Mouse (Mus musculus): Measurements from ENCODE around the gene Gtf3c1. TPM values are rescaled to one million over a fixed set of nuclear protein-coding genes. Genes with fewer than 3 reads are reported as not detected.

Gene Gtf3c1
- polyA plus RNA-seq, 1 experiment from 2014 or later, result 50.6 TPM

- H3K4me2 ChIP-seq (replicated peaks), result no peak overlapping the region
- no peaks in the 10 kb centered on the region for H3K9me3 ChIP-seq
- H3K9ac ChIP-seq (replicated peaks), result no peak overlapping the region
- no peak overlapping the region for H3K4me3 ChIP-seq
- no peaks in the 10 kb centered on the region for H3K27me3 ChIP-seq
- H3K4me1 ChIP-seq, result no peaks in the 10 kb centered on the region
- 80% methylated on average over 11 of the region's 11 CpGs for WGBS
- H3K27ac ChIP-seq (replicated peaks), result no peak overlapping the region
- ATAC-seq (ENCODE audit: low FRiP score, low read depth), result no peak
- no peaks in the 10 kb centered on the region for H3K36me3 ChIP-seq
Measured at GRCm38 (mm10) chr7:125597516-125598347, 109.8 kb downstream of the Gtf3c1 start.

- WGBS, result 90% methylated on average over 9 of the region's 9 CpGs
- H3K4me1 ChIP-seq, result no peaks in the 10 kb centered on the region
- H3K9ac ChIP-seq (replicated peaks), result no peak overlapping the region
- H3K9me3 ChIP-seq, result no peaks in the 10 kb centered on the region
- no peak overlapping the region for H3K27ac ChIP-seq (replicated peaks)
- no peaks in the 10 kb centered on the region for H3K36me3 ChIP-seq
- no peak overlapping the region for H3K4me3 ChIP-seq
- H3K4me2 ChIP-seq (replicated peaks), result no peak overlapping the region
- no peak for ATAC-seq (ENCODE audit: low FRiP score, low read depth)
- no peaks in the 10 kb centered on the region for H3K27me3 ChIP-seq
Measured at GRCm38 (mm10) chr7:125597083-125597482, 110.5 kb downstream of the Gtf3c1 start.

GRCm38 (mm10) chr7:125596406-125596805 lies 111.2 kb downstream of the Gtf3c1 start:
- Histone ChIP-seq H3K36me3 (no peaks in the 10 kb centered on the region), H3K9ac (replicated peaks) (no peak overlapping the region), H3K27me3 (no peaks in the 10 kb centered on the region), H3K4me3 (no peak overlapping the region), H3K9me3 (no peaks in the 10 kb centered on the region), H3K4me2 (replicated peaks) (no peak overlapping the region), H3K27ac (replicated peaks) (no peak overlapping the region), H3K4me1 (no peaks in the 10 kb centered on the region)
- ATAC-seq (ENCODE audit: low FRiP score, low read depth), result no peak
- 68% methylated on average over 3 of the region's 3 CpGs for WGBS

- no peaks in the 10 kb centered on the region for H3K36me3 ChIP-seq
Measured at GRCm38 (mm10) chr7:125593831-125594230, 113.7 kb downstream of the Gtf3c1 start.

More at GRCm38 (mm10) chr7:125593831-125594230, 113.7 kb downstream of the Gtf3c1 start:
- Histone ChIP-seq H3K9ac (replicated peaks) (no peak overlapping the region), H3K4me2 (replicated peaks) (no peak overlapping the region), H3K27ac (replicated peaks) (no peak overlapping the region), H3K4me1 (no peaks in the 10 kb centered on the region), H3K9me3 (no peaks in the 10 kb centered on the region), H3K4me3 (no peak overlapping the region), H3K27me3 (no peaks in the 10 kb centered on the region)
- 87% methylated on average over 4 of the region's 4 CpGs for WGBS
- no peak for ATAC-seq (ENCODE audit: low FRiP score, low read depth)

Other genes starting within 250 kb of the Gtf3c1 start
- 111 and 113 TPM in 2 replicates for gene Nsmce1, start 216.2 kb downstream of the Gtf3c1 start, polyA plus RNA-seq (2016; fragmentation: Nextera tagmentation; extraction: Ambion mirVana)
- gene Il4ra, start 155.7 kb downstream of the Gtf3c1 start, polyA plus RNA-seq (2016; fragmentation: Nextera tagmentation; extraction: Ambion mirVana), result 5.7 and 6.1 TPM in 2 replicates
- gene Il21r, start 104.4 kb downstream of the Gtf3c1 start, polyA plus RNA-seq (2016; fragmentation: Nextera tagmentation; extraction: Ambion mirVana), result 0.27 and 0.37 TPM in 2 replicates
- gene D430042O09Rik, start 108 bp upstream of the Gtf3c1 start, polyA plus RNA-seq (2016; fragmentation: Nextera tagmentation; extraction: Ambion mirVana), result 10.1 and 10.2 TPM in 2 replicates